Mouse (Mus musculus) brain, embryonic 14.5 days (tissue): Measurements from ENCODE around the gene Clca1. TPM values are rescaled to one million over a fixed set of nuclear protein-coding genes. Genes with fewer than 3 reads are reported as not detected.
A peak's percentile ranks its signal among the peaks of the same experiment; 100 is the strongest.

ENCODE experiments used
- DNase-seq: peaks from one replicate; pipeline ENCODE4 v3.0.0-alpha.2; 2011; ENCODE audit warnings: low read depth
- CTCF ChIP-seq: fragments of 200-500 bp; IDR thresholded peaks from 2 replicates; pipeline ENCODE4 v1.5.1; 2012; ENCODE audit warnings: inconsistent platforms, mild to moderate bottlenecking, moderate library complexity, borderline replicate concordance; ENCODE audit not compliant: insufficient read depth, insufficient read length; ENCODE audit errors: extremely low read depth
- POLR2A ChIP-seq: fragments of 200-500 bp; IDR thresholded peaks from 2 replicates; pipeline ENCODE4 v1.6.1; 2012; ENCODE audit warnings: mild to moderate bottlenecking, inconsistent platforms, borderline replicate concordance; ENCODE audit not compliant: poor library complexity, insufficient read depth, insufficient read length, severe bottlenecking; ENCODE audit errors: extremely low read depth
- polyA plus RNA-seq: library from polyadenylated mRNA; depleted of rRNA; stranded (reverse); fragments of >200 nt; gene quantifications from 2 replicates; pipeline ENCODE4 v1.2.3, GENCODE M21; 2012; rRNA removed

Clca1 gene
- polyA plus RNA-seq, 1 experiment: 0.05 TPM

DNA sequence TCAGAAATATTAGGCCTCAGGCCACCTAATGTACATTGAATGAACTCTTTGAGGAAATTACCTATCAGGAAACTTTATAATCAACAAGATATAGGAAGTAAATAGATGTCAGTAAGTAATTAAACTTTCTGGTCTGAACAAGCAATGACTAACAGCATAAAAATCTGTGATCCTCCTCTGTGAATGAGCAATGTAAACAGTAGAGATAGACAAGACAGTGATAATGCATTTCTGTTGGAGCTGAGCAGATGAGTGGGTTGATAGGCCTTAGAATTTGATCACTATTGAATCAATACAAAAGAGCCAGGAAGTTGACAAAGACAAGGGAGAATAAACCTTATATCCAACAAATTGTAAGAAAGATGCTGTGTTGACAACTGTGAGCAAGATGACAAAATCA lies 40.0 kb downstream of the Clca1 start:
- TF ChIP-seq CTCF (no peak), POLR2A (no peak)
- no peak for DNase-seq

DNA sequence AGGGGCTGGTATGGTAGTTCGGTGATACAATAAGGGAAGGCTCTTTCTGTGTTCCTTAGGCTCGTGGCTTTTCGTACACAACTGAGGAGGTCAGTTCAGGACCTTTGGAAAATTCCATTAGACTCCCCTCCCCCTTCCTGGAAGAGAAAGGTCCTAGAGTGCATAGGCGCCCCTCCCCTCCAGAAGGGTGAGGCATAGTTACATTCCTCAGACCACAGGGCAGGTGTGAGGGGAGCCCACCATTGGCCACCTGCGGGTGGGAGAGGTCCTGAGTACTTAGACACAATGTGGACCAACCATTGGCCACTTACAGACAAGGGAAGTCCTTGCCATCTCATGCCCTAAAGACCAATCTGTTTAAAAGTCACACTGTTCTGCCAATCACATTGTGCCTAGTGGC lies 46.7 kb downstream of the Clca1 start:
- no peak for DNase-seq
- TF ChIP-seq CTCF (no peak), POLR2A (no peak)

DNA sequence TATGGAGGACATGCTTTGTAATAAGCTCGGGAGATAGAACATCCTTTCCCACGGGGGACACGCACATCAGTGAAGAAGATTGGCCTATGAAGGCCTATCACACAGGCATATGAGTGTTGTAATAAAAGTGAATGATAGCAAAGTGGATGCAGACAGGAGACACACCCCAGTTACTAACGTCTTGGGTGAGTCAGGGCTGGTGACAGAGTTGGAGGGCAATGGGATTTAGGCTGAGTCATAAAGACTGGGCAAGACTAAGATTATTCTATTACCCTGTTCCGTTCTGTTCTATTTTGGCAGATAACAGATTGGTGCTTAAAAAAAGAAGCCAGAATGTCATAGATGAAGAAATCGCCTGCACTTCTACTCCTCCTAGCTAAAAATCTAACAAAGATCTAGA lies 52.0 kb downstream of the Clca1 start:
- no peak for TF ChIP-seq CTCF
- no peak for TF ChIP-seq POLR2A
- DNase-seq: no peak

DNA sequence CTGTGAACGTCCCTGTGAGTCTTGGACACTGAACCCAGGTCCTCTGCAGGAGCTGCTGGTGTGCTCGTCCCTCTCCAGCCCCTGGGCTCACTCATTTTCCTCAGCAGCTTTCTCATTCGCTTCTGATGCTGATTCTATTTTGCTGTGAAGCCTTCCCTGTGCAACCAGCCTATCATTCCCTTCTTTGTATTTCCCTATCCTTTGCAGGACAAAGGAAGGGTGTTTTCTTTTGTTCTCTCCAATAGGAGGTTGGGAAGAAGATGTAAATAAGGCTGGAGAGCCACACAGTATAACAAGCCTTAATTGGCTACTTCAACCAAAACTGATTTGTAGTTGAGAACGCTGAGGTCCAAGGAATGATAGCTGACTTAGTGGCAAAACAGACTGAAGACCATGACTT lies 54.9 kb downstream of the Clca1 start:
- TF ChIP-seq POLR2A (no peak), CTCF (no peak)
- DNase-seq: no peak

DNA sequence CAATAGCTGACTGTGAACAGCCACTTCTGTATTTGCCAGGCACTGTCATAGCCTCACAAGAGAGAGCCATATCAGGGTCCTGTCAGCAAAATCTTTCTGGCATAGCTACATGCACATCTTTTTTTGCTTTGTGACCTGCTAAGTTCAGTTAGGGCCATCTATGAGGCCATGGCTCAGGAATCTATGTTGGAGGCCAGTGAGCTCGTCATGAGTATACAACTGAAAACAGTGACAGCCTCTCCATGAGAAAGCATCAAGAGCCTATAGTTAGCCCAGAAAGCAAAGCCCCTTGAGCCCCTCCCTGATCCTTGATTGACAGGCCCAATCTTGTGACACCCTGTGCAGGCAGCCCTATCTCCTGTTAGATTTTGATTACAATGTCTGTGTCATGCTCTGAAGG lies 56.5 kb downstream of the Clca1 start:
- no peak for TF ChIP-seq CTCF
- TF ChIP-seq POLR2A: no peak

DNA sequence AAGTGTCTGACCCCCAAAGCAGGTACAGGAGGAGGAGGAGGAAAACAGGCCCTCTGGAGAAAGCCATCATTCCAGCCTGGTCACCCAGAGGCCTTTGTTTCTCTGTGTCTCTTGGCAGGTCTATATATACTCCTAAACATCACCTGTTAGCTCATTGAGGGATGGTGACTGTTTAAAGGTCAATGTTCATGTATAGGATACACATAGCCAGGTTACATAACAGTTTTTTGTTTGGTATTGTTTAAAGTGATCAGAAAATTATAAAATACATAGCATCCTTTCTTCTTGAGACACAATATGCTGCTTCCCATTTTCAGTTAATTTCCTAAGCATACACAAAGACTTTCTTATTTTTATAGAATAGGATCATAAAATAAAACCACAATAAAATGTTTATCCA lies 57.6 kb downstream of the Clca1 start, which contains the start of gene Clca4a:
Gene Clca4a (minus strand): TSS at position 101 of the 400 bp plus-strand sequence.
- TF ChIP-seq CTCF (no peak), POLR2A (no peak)
- no peak for DNase-seq

More for the DNA sequence above, 56.5 kb downstream of the Clca1 start:
- DNase-seq: no peak

DNA sequence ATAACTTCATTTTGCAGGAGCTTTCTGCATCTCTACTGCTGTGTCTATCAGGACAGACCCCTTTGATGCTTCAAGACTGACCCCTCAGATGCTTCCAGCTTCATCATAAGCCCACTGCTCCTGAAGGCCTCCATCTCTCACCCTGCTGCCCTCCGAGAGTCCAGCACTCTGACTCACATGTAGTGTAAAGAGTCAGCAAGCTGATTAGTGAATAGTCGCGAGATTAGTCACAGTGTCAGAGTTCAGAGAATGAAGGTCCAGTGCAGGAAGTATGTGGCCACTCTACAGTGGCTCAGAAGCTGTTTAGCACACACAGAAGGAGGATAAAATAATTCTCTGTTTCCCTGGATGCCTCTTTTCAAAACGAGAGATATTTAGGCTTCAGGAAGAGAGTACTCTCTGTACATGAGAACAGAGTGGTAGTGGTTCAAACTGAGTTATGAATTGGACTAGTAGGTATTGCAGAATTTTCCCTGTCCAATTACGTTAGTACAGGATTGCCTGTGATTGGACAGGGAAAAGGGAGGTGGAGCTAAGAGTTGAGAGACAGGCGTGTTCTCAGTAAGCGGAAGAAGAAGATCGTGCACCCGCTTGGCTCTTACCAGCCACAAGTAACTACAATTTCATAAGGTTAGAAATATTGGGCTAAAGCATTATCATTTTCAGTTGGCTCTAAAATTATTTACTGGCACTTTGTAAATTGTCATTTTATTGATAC lies 60.9 kb downstream of the Clca1 start:
- TF ChIP-seq CTCF (no peak), POLR2A (no peak)
- no peak for DNase-seq

DNA sequence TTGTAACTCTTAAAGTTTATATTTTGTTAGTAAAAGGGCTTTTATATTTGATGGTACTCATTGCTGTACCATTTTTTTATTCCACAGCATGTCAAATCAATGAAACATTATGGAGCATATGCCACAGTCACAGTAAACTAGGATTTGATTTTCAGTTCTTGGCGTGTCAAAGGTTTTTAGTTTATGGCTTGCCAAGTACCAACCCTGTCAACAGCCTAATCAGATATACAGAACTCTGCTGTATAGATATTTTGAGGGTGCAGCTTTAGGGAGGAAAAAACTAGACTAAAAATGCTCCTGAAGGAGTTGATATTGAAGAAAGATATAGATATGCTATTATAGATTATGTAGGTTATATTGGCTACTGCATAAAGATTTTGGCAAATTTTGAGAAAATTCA lies 62.8 kb downstream of the Clca1 start:
- TF ChIP-seq POLR2A (no peak), CTCF (no peak)
- DNase-seq: peak; percentile 6

DNA sequence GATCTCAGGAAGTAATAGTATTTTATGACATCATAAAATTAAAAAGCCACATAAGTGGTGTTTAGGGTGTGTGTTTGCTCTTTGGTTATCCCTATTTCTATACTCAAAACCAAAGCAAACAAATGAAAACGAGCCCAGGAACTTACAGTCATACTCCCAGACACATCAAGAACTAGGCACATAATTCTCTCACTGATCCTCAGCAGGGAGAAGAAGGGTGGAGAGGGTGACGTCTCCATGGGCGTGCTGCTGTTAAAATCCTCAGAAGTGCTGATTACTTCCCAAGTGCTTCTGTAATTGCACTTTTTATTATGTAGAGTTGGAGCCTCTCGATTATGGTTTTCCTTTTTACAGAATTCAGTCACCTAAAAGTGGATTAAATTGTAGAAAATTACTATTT lies 66.5 kb downstream of the Clca1 start:
- TF ChIP-seq CTCF: no peak
- TF ChIP-seq POLR2A: no peak
- DNase-seq: no peak

Other genes starting within 250 kb of the Clca1 start
- 0.11 and 0.14 TPM in 2 replicates for gene Clca3a2, start 213.3 kb downstream of the Clca1 start, polyA plus RNA-seq
- not detected in 2 replicates for gene Clca3b, start 183.4 kb downstream of the Clca1 start, polyA plus RNA-seq
- gene Clca4b, start 100.2 kb downstream of the Clca1 start, polyA plus RNA-seq: not detected in 2 replicates
- gene Clca4a, start 57.7 kb downstream of the Clca1 start, polyA plus RNA-seq: 0.03 TPM in 1 of 2 replicates, not detected in the other
- 0.15 and 0.18 TPM in 2 replicates for gene Clca2, start 66.7 kb upstream of the Clca1 start, polyA plus RNA-seq
- 18.6 and 22.5 TPM in 2 replicates for gene Odf2l, start 85.8 kb upstream of the Clca1 start, polyA plus RNA-seq